Mouse (Mus musculus) urinary bladder, adult 2 months (tissue): Measurements from ENCODE around the gene Sorl1. TPM values are rescaled to one million over a fixed set of nuclear protein-coding genes. Genes with fewer than 3 reads are reported as not detected.

Experiments
- DNase-seq: peaks from one replicate; pipeline ENCODE4 v3.0.0; 2022; ENCODE audit warnings: low spot score
- polyA plus RNA-seq: library from polyadenylated mRNA; depleted of rRNA; stranded (reverse); fragments of >200 nt; gene quantifications from 2 replicates; pipeline ENCODE4 v1.2.3, GENCODE M21; 2012; rRNA removed

The Sorl1 gene
- polyA plus RNA-seq, 1 experiment: 56.4 TPM

DNA sequence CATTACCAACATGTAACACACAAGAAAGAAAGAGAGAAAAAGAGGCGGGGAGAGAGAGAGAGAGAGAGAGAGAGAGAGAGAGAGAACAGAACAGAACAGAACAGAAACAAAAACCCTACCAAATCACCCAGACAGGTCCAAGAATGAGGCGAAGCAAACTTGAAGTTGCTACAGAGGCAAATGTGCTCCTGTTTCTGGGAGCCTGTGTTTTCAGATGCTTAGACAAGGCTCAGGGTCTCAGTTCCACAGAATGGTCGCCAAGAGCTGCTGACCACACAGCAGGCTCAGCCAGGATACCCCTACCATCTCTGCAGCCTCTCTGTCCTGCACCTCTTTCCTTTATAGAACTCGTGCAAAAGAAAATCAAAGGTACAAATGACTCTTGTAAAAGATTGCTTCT, 205.9 kb downstream of the Sorl1 start:
- DNase-seq: no peak

DNA sequence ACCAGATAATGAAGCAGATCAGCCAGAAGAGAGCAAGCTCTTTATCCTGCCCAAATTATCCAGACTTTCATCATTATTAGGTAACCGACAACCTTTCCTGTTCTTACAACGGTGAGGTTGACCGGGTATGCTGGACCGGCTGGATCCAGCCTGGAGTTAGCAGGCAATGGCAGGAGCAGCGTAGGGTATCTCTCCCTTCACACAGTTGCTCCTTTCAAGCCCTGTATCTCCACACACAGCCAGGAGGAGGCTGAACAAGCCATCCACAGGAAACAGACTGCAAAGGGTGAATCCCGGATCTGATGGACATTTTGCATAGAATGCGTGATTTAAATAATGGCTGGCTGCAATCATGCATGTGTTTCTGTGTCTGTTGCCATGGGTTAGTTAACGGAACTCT, 208.5 kb downstream of the Sorl1 start:
- DNase-seq: no peak

Other genes with a start within 250 kb of the Sorl1 start
- 47.8 and 59.5 TPM in 2 replicates for gene Sc5d, start 140.0 kb upstream of the Sorl1 start, polyA plus RNA-seq